Mouse (Mus musculus) fat pad, adult 2 months (tissue): ENCODE results near the gene Reln.

Source experiments
- DNase-seq: peaks from one replicate; pipeline ENCODE4 v3.0.0-alpha.2; 2011; ENCODE audit warnings: low read depth, low spot score; ENCODE audit errors: extremely low read depth

Reln gene

GRCm38 (mm10) chr5:22309001-22309400 lies 35.5 kb downstream of the Reln start:
- no peak for DNase-seq

GRCm38 (mm10) chr5:22307853-22308252 lies 36.6 kb downstream of the Reln start:
- no peak for DNase-seq

GRCm38 (mm10) chr5:22307072-22307471 lies 37.4 kb downstream of the Reln start:
- DNase-seq: no peak

GRCm38 (mm10) chr5:22303709-22304108 lies 40.8 kb downstream of the Reln start:
- DNase-seq: no peak

- DNase-seq: no peak
These were observed 42.2 kb downstream of the Reln start for GRCm38 (mm10) chr5:22302309-22302708.

GRCm38 (mm10) chr5:22300788-22301187 lies 43.7 kb downstream of the Reln start:
- no peak for DNase-seq

- no peak for DNase-seq
These were observed 44.5 kb downstream of the Reln start for GRCm38 (mm10) chr5:22300046-22300445.

- no peak for DNase-seq
These were observed 49.3 kb downstream of the Reln start for GRCm38 (mm10) chr5:22295161-22295560.

GRCm38 (mm10) chr5:22291409-22291808 lies 53.1 kb downstream of the Reln start:
- DNase-seq: no peak

- DNase-seq: no peak
These were observed 59.1 kb downstream of the Reln start for GRCm38 (mm10) chr5:22285396-22285795.

- no peak for DNase-seq
These were observed 62.3 kb downstream of the Reln start for GRCm38 (mm10) chr5:22282141-22282665.

GRCm38 (mm10) chr5:22280534-22281164 lies 63.9 kb downstream of the Reln start:
- DNase-seq: no peak

GRCm38 (mm10) chr5:22279201-22279600 lies 65.3 kb downstream of the Reln start:
- no peak for DNase-seq

GRCm38 (mm10) chr5:22274134-22274533 lies 70.4 kb downstream of the Reln start:
- no peak for DNase-seq

- no peak for DNase-seq
These were observed 77.8 kb downstream of the Reln start for GRCm38 (mm10) chr5:22266489-22267301.

- DNase-seq: no peak
These were observed 82.1 kb downstream of the Reln start for GRCm38 (mm10) chr5:22262351-22262765.

- DNase-seq: no peak
These were observed 89.2 kb downstream of the Reln start for GRCm38 (mm10) chr5:22255346-22255745.

- no peak for DNase-seq
These were observed 90.6 kb downstream of the Reln start for GRCm38 (mm10) chr5:22253910-22254309.

GRCm38 (mm10) chr5:22253318-22253717 lies 91.2 kb downstream of the Reln start:
- no peak for DNase-seq

- DNase-seq: no peak
These were observed 96.7 kb downstream of the Reln start for GRCm38 (mm10) chr5:22247850-22248249.

- no peak for DNase-seq
These were observed 99.4 kb downstream of the Reln start for GRCm38 (mm10) chr5:22245056-22245455.

- no peak for DNase-seq
These were observed 101.0 kb downstream of the Reln start for GRCm38 (mm10) chr5:22243538-22243937.
